Mouse (Mus musculus): ENCODE measurements around the gene Rbfox3.

GRCm38 (mm10) chr11:118475496-118476083, 435.8 kb downstream of the Rbfox3 start:
- TF ChIP-seq CTCF (IDR thresholded peaks at IDR 0.05; ENCODE audit: low read depth) (no peak), EP300 (optimal IDR thresholded peaks at IDR 0.05) (no peak)

All from stomach, postnatal 0 days (tissue).